Mouse (Mus musculus) neural tube, embryonic 10.5 days (tissue): Measurements from ENCODE around the gene Gm2663.
"Not testable (repeated sequence)": the region's sequence is repeated elsewhere in the genome, so short reads cannot be mapped to it uniquely, and the experiment has no call there.

Source experiments
- DNase-seq: peaks from one replicate; pipeline ENCODE4 v3.0.0-alpha.2; 2017; ENCODE audit warnings: low spot score; ENCODE audit errors: extremely low spot score

The Gm2663 gene

GRCm38 (mm10) chr6:40999379-40999778, at the start of gene Gm2663:
Gene Gm2663 (minus strand): TSS chr6:40999479.
- not testable (repeated sequence) for DNase-seq

GRCm38 (mm10) chr6:41048602-41049001, 49.3 kb upstream of the Gm2663 start:
- DNase-seq, result no peak

GRCm38 (mm10) chr6:41047961-41048360, 48.7 kb upstream of the Gm2663 start:
- DNase-seq, result no peak

GRCm38 (mm10) chr6:41047202-41047601, 47.9 kb upstream of the Gm2663 start:
- DNase-seq, result no peak

- no peak for DNase-seq
These were observed 47.3 kb upstream of the Gm2663 start for GRCm38 (mm10) chr6:41046553-41046952.

- DNase-seq, result no peak
These were observed 45.5 kb upstream of the Gm2663 start for GRCm38 (mm10) chr6:41044753-41045152.

GRCm38 (mm10) chr6:41044314-41044713, 45.0 kb upstream of the Gm2663 start:
- no peak for DNase-seq

- no peak for DNase-seq
These were observed 36.1 kb upstream of the Gm2663 start, which contains the start of gene 2210010C04Rik for GRCm38 (mm10) chr6:41035409-41035808. Gene 2210010C04Rik (minus strand): TSS chr6:41035509.

GRCm38 (mm10) chr6:41032802-41033201, 33.5 kb upstream of the Gm2663 start:
- no peak for DNase-seq

- no peak for DNase-seq
These were observed 33.0 kb upstream of the Gm2663 start for GRCm38 (mm10) chr6:41032231-41032630.

GRCm38 (mm10) chr6:41030821-41031220, 31.5 kb upstream of the Gm2663 start:
- no peak for DNase-seq

- DNase-seq, result no peak
These were observed 27.8 kb upstream of the Gm2663 start for GRCm38 (mm10) chr6:41027053-41027452.

GRCm38 (mm10) chr6:41025873-41026650, 26.8 kb upstream of the Gm2663 start:
- no peak for DNase-seq

- DNase-seq, result no peak
These were observed 19.9 kb upstream of the Gm2663 start for GRCm38 (mm10) chr6:41019140-41019539.

GRCm38 (mm10) chr6:41018629-41019028, 19.4 kb upstream of the Gm2663 start:
- no peak for DNase-seq

- DNase-seq, result no peak
These were observed 15.8 kb upstream of the Gm2663 start for GRCm38 (mm10) chr6:41015065-41015464.

- not testable (repeated sequence) for DNase-seq
These were observed 34.8 kb downstream of the Gm2663 start, which contains the start of gene 1810009J06Rik for GRCm38 (mm10) chr6:40964454-40964853. Gene 1810009J06Rik (plus strand): TSS chr6:40964754.

- no peak for DNase-seq
These were observed 45.6 kb downstream of the Gm2663 start for GRCm38 (mm10) chr6:40953716-40954115.

- DNase-seq, result no peak
These were observed 47.5 kb downstream of the Gm2663 start, which contains the start of gene Gm4744 for GRCm38 (mm10) chr6:40951770-40952169. Gene Gm4744 (minus strand): TSS chr6:40951870.
